Mouse (Mus musculus): ENCODE measurements around the gene Flrt1.

- no peak for TF ChIP-seq CTCF (IDR thresholded peaks at IDR 0.05; ENCODE audit: insufficient read depth, low read depth, low read length)
- TF ChIP-seq POLR2A (IDR thresholded peaks at IDR 0.05; ENCODE audit: insufficient read depth, low read depth, low read length) = no peak
These were observed 34.8 kb upstream of the Flrt1 start for GRCm38 (mm10) chr19:7140373-7140772.

All from olfactory bulb, adult 2 months (tissue).